Mouse (Mus musculus) intestine, embryonic 14.5 days (tissue): ENCODE data around the gene Armc3. TPM values are rescaled to one million over a fixed set of nuclear protein-coding genes. Genes with fewer than 3 reads are reported as not detected.
"Not testable (repeated sequence)": the region's sequence is repeated elsewhere in the genome, so short reads cannot be mapped to it uniquely, and the experiment has no call there.

Experiments
- ATAC-seq: fragments of 200-750 bp; cut with Nextera tagmentation; replicated peaks from 2 replicates; pipeline ENCODE4 v1.8.0; 2017; ENCODE audit warnings: low read depth, moderate number of reproducible peaks, moderate TSS enrichment, moderate library complexity; ENCODE audit not compliant: low FRiP score, low TSS enrichment
- DNase-seq: peaks from one replicate; pipeline ENCODE4 v3.0.0-alpha.2; 2018; ENCODE audit warnings: low spot score
- H3K27ac ChIP-seq: fragments of 300-500 bp; sonication (generic); 2 replicates; pipeline ENCODE4 v1.5.1; 2014; ENCODE audit warnings: low read depth, mild to moderate bottlenecking, control low read depth
- H3K27me3 ChIP-seq: fragments of 300-500 bp; sonication (generic); replicated peaks from 2 replicates; pipeline ENCODE4 v1.6.1; 2014; ENCODE audit warnings: low read length, control low read depth; ENCODE audit not compliant: control insufficient read depth, insufficient read depth
- H3K36me3 ChIP-seq: fragments of 300-500 bp; sonication (generic); 2 replicates; pipeline ENCODE4 v1.6.1; 2014; ENCODE audit warnings: low read length, control low read depth; ENCODE audit not compliant: control insufficient read depth, insufficient read depth
- H3K4me1 ChIP-seq: fragments of 300-500 bp; sonication (generic); replicated peaks from 2 replicates; pipeline ENCODE4 v1.6.1; 2014; ENCODE audit warnings: low read length, control low read depth, mixed read lengths; ENCODE audit not compliant: control insufficient read depth, insufficient read depth
- H3K4me2 ChIP-seq: fragments of 300-500 bp; sonication (generic); 2 replicates; pipeline ENCODE4 v1.6.1; 2014; ENCODE audit warnings: low read length
- H3K4me3 ChIP-seq: fragments of 300-500 bp; sonication (generic); 2 replicates; pipeline ENCODE4 v1.5.1; 2014; ENCODE audit warnings: low read depth, low read length, control low read depth, mixed read lengths
- H3K9ac ChIP-seq: fragments of 300-500 bp; sonication (generic); 2 replicates; pipeline ENCODE4 v1.6.1; 2014; ENCODE audit warnings: mild to moderate bottlenecking, low read length
- H3K9me3 ChIP-seq: fragments of 300-500 bp; sonication (generic); 2 replicates; pipeline ENCODE4 v1.6.1; 2016; ENCODE audit warnings: low read length, control low read depth; ENCODE audit not compliant: control insufficient read depth
- WGBS: fragments of 180-500 bp; shearing (Covaris S2); extraction: QIAGEN DNeasy Blood & Tissue Kit; methylation state at CpG from one replicate; pipeline ENCODE4 v1.1.7; 2014; 5-methylcytosine and 5-hydroxymethylcytosine counted together
- polyA plus RNA-seq: library from polyadenylated mRNA; unstranded; fragments of >200 nt; fragmentation: Nextera tagmentation; extraction: Ambion mirVana; gene quantifications from 2 replicates; pipeline ENCODE4 v1.2.1, GENCODE M21; 2014

The Armc3 gene
- polyA plus RNA-seq, 1 experiment from 2014 or later, result 0.05 TPM

GRCm38 (mm10) chr2:19292366-19292765, 93.3 kb downstream of the Armc3 start:
- no peaks in the 10 kb centered on the region for H3K27me3 ChIP-seq
- 37% methylated on average over 3 of the region's 3 CpGs for WGBS
- H3K4me3 ChIP-seq, result no peak overlapping the region
- ATAC-seq, result no peak
- no peak overlapping the region for H3K27ac ChIP-seq
- peak; percentile 27 for DNase-seq
- H3K9me3 ChIP-seq, result no peaks in the 10 kb centered on the region
- no peaks in the 10 kb centered on the region for H3K36me3 ChIP-seq
- no peak overlapping the region for H3K9ac ChIP-seq
- H3K4me2 ChIP-seq, result no peak overlapping the region
- no peaks in the 10 kb centered on the region for H3K4me1 ChIP-seq

- WGBS, result 75% methylated on average over 9 of the region's 9 CpGs
- no peak for DNase-seq
Observed at GRCm38 (mm10) chr2:19300345-19301089, 101.4 kb downstream of the Armc3 start.

GRCm38 (mm10) chr2:19301251-19301650, 102.1 kb downstream of the Armc3 start:
- no peak overlapping the region for H3K4me2 ChIP-seq
- H3K4me1 ChIP-seq, result no peaks in the 10 kb centered on the region
- H3K27me3 ChIP-seq, result no peaks in the 10 kb centered on the region
- WGBS, result 17% methylated on average over 6 of the region's 6 CpGs
- no peaks in the 10 kb centered on the region for H3K9me3 ChIP-seq
- DNase-seq (no peak), ATAC-seq (no peak)
- no peak overlapping the region for H3K27ac ChIP-seq
- no peaks in the 10 kb centered on the region for H3K36me3 ChIP-seq
- no peak overlapping the region for H3K9ac ChIP-seq
- no peak overlapping the region for H3K4me3 ChIP-seq

More at GRCm38 (mm10) chr2:19300345-19301089, 101.4 kb downstream of the Armc3 start:
- no peak overlapping the region for H3K27ac ChIP-seq
- ATAC-seq, result no peak
- H3K4me1 ChIP-seq, result no peaks in the 10 kb centered on the region
- no peaks in the 10 kb centered on the region for H3K9me3 ChIP-seq
- H3K27me3 ChIP-seq, result no peaks in the 10 kb centered on the region
- no peaks in the 10 kb centered on the region for H3K36me3 ChIP-seq
- no peak overlapping the region for H3K9ac ChIP-seq
- no peak overlapping the region for H3K4me3 ChIP-seq
- no peak overlapping the region for H3K4me2 ChIP-seq

- not testable (repeated sequence) for ATAC-seq, H3K9me3 ChIP-seq, H3K36me3 ChIP-seq, H3K27ac ChIP-seq, H3K4me3 ChIP-seq, H3K9ac ChIP-seq, DNase-seq, H3K4me1 ChIP-seq, H3K4me2 ChIP-seq, H3K27me3 ChIP-seq
- WGBS, result 81% methylated on average over 3 of the region's 3 CpGs
Observed at GRCm38 (mm10) chr2:19303087-19303486, 104.0 kb downstream of the Armc3 start.

- no peak for ATAC-seq
- H3K4me3 ChIP-seq, result no peak overlapping the region
- no peak overlapping the region for H3K27ac ChIP-seq
Observed at GRCm38 (mm10) chr2:19310498-19310897, 111.4 kb downstream of the Armc3 start.

GRCm38 (mm10) chr2:19316056-19316455, 117.0 kb downstream of the Armc3 start:
- no peaks in the 10 kb centered on the region for H3K36me3 ChIP-seq
- no peak for DNase-seq
- H3K4me1 ChIP-seq, result no peaks in the 10 kb centered on the region
- no peak overlapping the region for H3K4me2 ChIP-seq
- 53% methylated on average over 11 of the region's 11 CpGs for WGBS
- H3K9ac ChIP-seq, result no peak overlapping the region
- no peak for ATAC-seq
- H3K27ac ChIP-seq, result no peak overlapping the region
- peaks cover 14% of the 10 kb centered on the region for H3K9me3 ChIP-seq
- H3K4me3 ChIP-seq, result no peak overlapping the region
- H3K27me3 ChIP-seq, result no peaks in the 10 kb centered on the region

More at GRCm38 (mm10) chr2:19310498-19310897, 111.4 kb downstream of the Armc3 start:
- Histone ChIP-seq H3K4me2 (no peak overlapping the region), H3K9me3 (peaks cover 8% of the 10 kb centered on the region), H3K27me3 (no peaks in the 10 kb centered on the region), H3K9ac (no peak overlapping the region), H3K36me3 (no peaks in the 10 kb centered on the region), H3K4me1 (no peaks in the 10 kb centered on the region)
- no peak for DNase-seq
- 88% methylated on average over 3 of the region's 3 CpGs for WGBS

GRCm38 (mm10) chr2:19316691-19317090, 117.6 kb downstream of the Armc3 start:
- Histone ChIP-seq H3K9ac (no peak overlapping the region), H3K9me3 (peaks cover 14% of the 10 kb centered on the region), H3K36me3 (no peaks in the 10 kb centered on the region), H3K4me2 (no peak overlapping the region), H3K27ac (no peak overlapping the region), H3K4me1 (no peaks in the 10 kb centered on the region), H3K27me3 (no peaks in the 10 kb centered on the region), H3K4me3 (no peak overlapping the region)
- 78% methylated on average over 4 of the region's 4 CpGs for WGBS
- ATAC-seq (no peak), DNase-seq (no peak)

GRCm38 (mm10) chr2:19317151-19317812, 118.2 kb downstream of the Armc3 start:
- not testable (repeated sequence) for ATAC-seq, H3K27ac ChIP-seq, H3K4me1 ChIP-seq, H3K4me2 ChIP-seq, H3K36me3 ChIP-seq, H3K27me3 ChIP-seq, H3K4me3 ChIP-seq, DNase-seq, H3K9ac ChIP-seq
- peaks cover 14% of the 10 kb centered on the region for H3K9me3 ChIP-seq
- 67% methylated on average over 2 of the region's 2 CpGs for WGBS
